Mouse (Mus musculus): ENCODE data around the gene Hist1h2bb.
"Not testable (repeated sequence)": the region's sequence is repeated elsewhere in the genome, so short reads cannot be mapped to it uniquely, and the experiment has no call there.

Hist1h2bb gene

GRCm38 (mm10) chr13:23746201-23747080, at the start of gene Hist1h2bb:
Gene Hist1h2bb (plus strand): TSS chr13:23746734.
- DNase-seq = peak; percentile 81

GRCm38 (mm10) chr13:23697491-23698299, 48.8 kb upstream of the Hist1h2bb start:
- peak; percentile 60 for DNase-seq

- peak; percentile 97 for DNase-seq
These were observed 48.2 kb upstream of the Hist1h2bb start, which contains the start of gene Hist1h4c for GRCm38 (mm10) chr13:23698300-23698693. Gene Hist1h4c (minus strand): TSS chr13:23698454.

- DNase-seq = no peak
These were observed 47.5 kb upstream of the Hist1h2bb start for GRCm38 (mm10) chr13:23698996-23699395.

- DNase-seq = no peak
These were observed 46.8 kb upstream of the Hist1h2bb start for GRCm38 (mm10) chr13:23699767-23700166.

GRCm38 (mm10) chr13:23700786-23701520, 45.6 kb upstream of the Hist1h2bb start:
- peak; percentile 73 for DNase-seq

- DNase-seq = no peak
These were observed 44.3 kb upstream of the Hist1h2bb start for GRCm38 (mm10) chr13:23702220-23702619.

- DNase-seq = not testable (repeated sequence)
These were observed 43.7 kb upstream of the Hist1h2bb start for GRCm38 (mm10) chr13:23702801-23703200.

- DNase-seq = no peak
These were observed 40.7 kb upstream of the Hist1h2bb start for GRCm38 (mm10) chr13:23705751-23706356.

- DNase-seq = no peak
These were observed 39.8 kb upstream of the Hist1h2bb start for GRCm38 (mm10) chr13:23706771-23707170.

- DNase-seq = no peak
These were observed 38.5 kb upstream of the Hist1h2bb start for GRCm38 (mm10) chr13:23708041-23708440.

GRCm38 (mm10) chr13:23708654-23709053, 37.9 kb upstream of the Hist1h2bb start:
- no peak for DNase-seq

- DNase-seq = no peak
These were observed 36.7 kb upstream of the Hist1h2bb start for GRCm38 (mm10) chr13:23709714-23710373.

GRCm38 (mm10) chr13:23710374-23711089, 36.0 kb upstream of the Hist1h2bb start, which contains the start of gene Hfe:
Gene Hfe (minus strand): TSS chr13:23710854.
- peak; percentile 39 for DNase-seq

GRCm38 (mm10) chr13:23716261-23717042, 30.1 kb upstream of the Hist1h2bb start:
- no peak for DNase-seq

GRCm38 (mm10) chr13:23717176-23717575, 29.4 kb upstream of the Hist1h2bb start:
- DNase-seq = no peak

GRCm38 (mm10) chr13:23717593-23718245, 28.8 kb upstream of the Hist1h2bb start:
- not testable (repeated sequence) for DNase-seq

- no peak for DNase-seq
These were observed 22.3 kb upstream of the Hist1h2bb start for GRCm38 (mm10) chr13:23724239-23724638.

GRCm38 (mm10) chr13:23725213-23725612, 21.3 kb upstream of the Hist1h2bb start:
- DNase-seq = no peak

Data from right cerebral cortex, adult 18-20 months (tissue).